Mouse (Mus musculus) kidney, adult 9 months (tissue): ENCODE data around the gene Dnmt3a.
A peak's percentile ranks its signal among the peaks of the same experiment; 100 is the strongest.

ENCODE experiments used
- DNase-seq: peaks from one replicate; pipeline ENCODE4 v3.0.0; 2022

Gene Dnmt3a

GRCm38 (mm10) chr12:3805852-3806251, at the start of gene Dnmt3a:
TSS of gene Dnmt3a (plus strand) at chr12:3806007.
- DNase-seq, result no peak

- DNase-seq, result no peak
Observed at GRCm38 (mm10) chr12:3756216-3756615, 49.6 kb upstream of the Dnmt3a start.

- peak; percentile 58 for DNase-seq
Observed at GRCm38 (mm10) chr12:3758127-3758526, 47.7 kb upstream of the Dnmt3a start.

GRCm38 (mm10) chr12:3759419-3759818, 46.4 kb upstream of the Dnmt3a start:
- peak; percentile 74 for DNase-seq

GRCm38 (mm10) chr12:3760876-3761590, 44.8 kb upstream of the Dnmt3a start:
- no peak for DNase-seq

GRCm38 (mm10) chr12:3761591-3762295, 44.1 kb upstream of the Dnmt3a start:
- peak; percentile 38 for DNase-seq

GRCm38 (mm10) chr12:3764191-3764804, 41.5 kb upstream of the Dnmt3a start:
- DNase-seq, result peak; percentile 35

GRCm38 (mm10) chr12:3767360-3767759, 38.4 kb upstream of the Dnmt3a start:
- no peak for DNase-seq

GRCm38 (mm10) chr12:3768391-3768790, 37.4 kb upstream of the Dnmt3a start:
- DNase-seq, result peak; percentile 46

- DNase-seq, result no peak
Observed at GRCm38 (mm10) chr12:3770546-3770945, 35.3 kb upstream of the Dnmt3a start.

GRCm38 (mm10) chr12:3771080-3771479, 34.7 kb upstream of the Dnmt3a start:
- DNase-seq, result no peak

- DNase-seq, result no peak
Observed at GRCm38 (mm10) chr12:3773643-3774042, 32.2 kb upstream of the Dnmt3a start.

GRCm38 (mm10) chr12:3776015-3776414, 29.8 kb upstream of the Dnmt3a start:
- no peak for DNase-seq

- peak; percentile 92 for DNase-seq
Observed at GRCm38 (mm10) chr12:3777682-3778081, 28.1 kb upstream of the Dnmt3a start.

- DNase-seq, result peak; percentile 60
Observed at GRCm38 (mm10) chr12:3778286-3778685, 27.5 kb upstream of the Dnmt3a start.

GRCm38 (mm10) chr12:3779639-3780038, 26.2 kb upstream of the Dnmt3a start:
- no peak for DNase-seq

- peak; percentile 88 for DNase-seq
Observed at GRCm38 (mm10) chr12:3780405-3780891, 25.4 kb upstream of the Dnmt3a start.

GRCm38 (mm10) chr12:3780931-3781471, 24.8 kb upstream of the Dnmt3a start:
- no peak for DNase-seq

GRCm38 (mm10) chr12:3781482-3781881, 24.3 kb upstream of the Dnmt3a start:
- DNase-seq, result peak; percentile 97

GRCm38 (mm10) chr12:3783196-3783825, 22.5 kb upstream of the Dnmt3a start:
- DNase-seq, result no peak

- no peak for DNase-seq
Observed at GRCm38 (mm10) chr12:3784258-3784657, 21.5 kb upstream of the Dnmt3a start.

- DNase-seq, result no peak
Observed at GRCm38 (mm10) chr12:3784729-3785128, 21.1 kb upstream of the Dnmt3a start.

- DNase-seq, result no peak
Observed at GRCm38 (mm10) chr12:3787041-3787440, 18.8 kb upstream of the Dnmt3a start.
